Mouse (Mus musculus) adrenal gland, postnatal 14 days (tissue): ENCODE results near the gene Wfdc21. TPM values are rescaled to one million over a fixed set of nuclear protein-coding genes. Genes with fewer than 3 reads are reported as not detected.

Experiments used
- DNase-seq: peaks from one replicate; pipeline ENCODE4 v3.0.0; 2021; ENCODE audit warnings: mixed read lengths
- total RNA-seq: library from RNA; stranded (reverse); gene quantifications from 2 replicates; pipeline ENCODE4 v1.2.3, GENCODE M21; 2021

Gene Wfdc21
- total RNA-seq, 1 experiment from 2014 or later: 2.8 TPM

DNA sequence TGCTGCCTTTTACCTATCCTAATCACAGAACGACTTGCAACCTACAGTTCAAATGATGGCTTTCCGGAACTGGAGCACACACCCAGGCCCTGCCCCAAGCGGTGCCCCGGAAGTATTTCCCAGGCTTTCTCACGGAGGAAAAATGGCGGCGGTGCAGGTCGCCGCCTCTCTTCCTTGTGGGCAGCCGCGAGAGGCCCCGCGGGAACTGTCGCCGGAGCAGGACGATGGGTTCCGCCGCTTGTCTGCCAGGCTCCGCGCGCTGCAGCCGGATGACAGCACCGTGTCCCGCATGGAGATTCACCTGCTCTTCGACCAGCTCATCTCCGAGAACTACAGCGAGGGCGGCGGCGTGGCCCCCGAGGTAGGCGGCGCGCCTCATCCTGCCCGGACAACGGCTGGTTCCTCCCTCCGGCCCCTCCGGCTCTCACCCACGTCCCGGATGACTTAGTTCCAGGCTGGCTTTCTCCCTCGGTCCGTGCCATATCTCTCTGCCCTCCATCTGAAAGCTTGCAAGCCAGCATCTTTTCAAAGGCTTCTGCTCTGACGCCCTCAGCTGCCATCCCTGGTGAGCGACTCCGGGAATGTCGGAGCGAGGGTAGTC lies 6.9 kb downstream of the Wfdc21 start, which contains the start of gene Heatr6:
Gene Heatr6 (plus strand): TSS at position 116 of the 601 bp plus-strand sequence.
- DNase-seq: peak; percentile 97

DNA sequence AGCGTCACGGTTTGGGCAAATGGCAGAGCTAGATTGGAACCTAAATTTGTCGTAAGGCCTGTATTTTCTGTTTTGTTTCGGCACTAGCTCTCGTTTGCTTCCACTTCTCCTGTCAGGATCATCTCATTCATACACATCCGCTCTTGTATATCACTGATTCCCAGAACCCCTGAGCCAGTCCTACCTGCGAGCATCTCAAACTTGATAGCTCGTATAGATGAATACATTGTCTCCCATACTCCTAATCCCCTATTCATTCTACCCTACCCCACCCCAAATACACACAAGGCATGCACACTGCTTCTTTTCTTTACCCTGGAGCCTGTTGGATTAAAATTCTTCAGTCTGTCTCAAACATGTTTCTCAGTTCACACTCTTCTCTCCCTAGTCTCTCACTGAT lies 7.5 kb downstream of the Wfdc21 start:
- no peak for DNase-seq

- no peak for DNase-seq
Measured at GRCm38 (mm10) chr11:83767306-83767705, 20.6 kb downstream of the Wfdc21 start.

- no peak for DNase-seq
Measured at GRCm38 (mm10) chr11:83768976-83769375, 22.2 kb downstream of the Wfdc21 start.

DNA sequence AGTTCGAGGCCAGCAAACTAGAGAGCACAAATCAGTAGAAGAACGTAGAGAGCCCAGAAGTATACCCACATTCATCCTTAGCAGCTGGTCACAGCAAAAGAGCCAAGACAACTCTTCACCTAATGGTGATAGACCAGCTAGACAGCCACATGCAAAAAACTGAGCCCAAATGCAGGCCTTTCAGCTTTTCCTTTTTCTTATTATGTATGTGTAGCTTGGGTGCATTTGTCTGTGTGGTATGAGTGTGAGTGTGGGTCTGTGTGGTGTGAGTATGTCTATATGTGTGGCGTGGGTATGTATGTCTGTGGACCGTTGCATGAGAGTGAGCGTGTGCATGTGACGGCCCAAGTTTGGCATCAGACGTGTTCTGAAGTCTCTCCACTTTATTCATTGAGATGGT lies 24.3 kb downstream of the Wfdc21 start:
- DNase-seq: no peak

- no peak for DNase-seq
Measured at GRCm38 (mm10) chr11:83772341-83772740, 25.6 kb downstream of the Wfdc21 start.

- no peak for DNase-seq
Measured at GRCm38 (mm10) chr11:83773691-83774090, 27.0 kb downstream of the Wfdc21 start.

DNA sequence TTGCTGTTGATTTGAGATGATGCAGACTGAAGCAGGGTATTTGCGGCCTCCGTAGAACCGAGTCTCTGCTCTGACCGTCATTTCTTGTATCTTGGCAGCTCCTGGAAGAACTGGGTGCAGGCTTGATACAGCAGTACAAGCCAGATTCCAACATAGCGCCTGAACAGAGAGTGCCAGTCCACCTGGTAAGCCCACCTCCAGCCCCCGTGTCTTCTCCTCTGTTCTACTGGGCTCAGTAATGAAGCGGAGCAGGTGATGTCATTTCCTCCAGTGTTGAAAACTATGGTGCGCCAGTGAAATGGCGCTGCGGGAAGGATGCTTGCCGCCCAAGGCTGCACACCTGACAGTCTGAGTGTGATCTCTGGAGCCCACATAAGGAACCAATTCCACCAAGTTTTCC lies 27.6 kb downstream of the Wfdc21 start:
- no peak for DNase-seq

DNA sequence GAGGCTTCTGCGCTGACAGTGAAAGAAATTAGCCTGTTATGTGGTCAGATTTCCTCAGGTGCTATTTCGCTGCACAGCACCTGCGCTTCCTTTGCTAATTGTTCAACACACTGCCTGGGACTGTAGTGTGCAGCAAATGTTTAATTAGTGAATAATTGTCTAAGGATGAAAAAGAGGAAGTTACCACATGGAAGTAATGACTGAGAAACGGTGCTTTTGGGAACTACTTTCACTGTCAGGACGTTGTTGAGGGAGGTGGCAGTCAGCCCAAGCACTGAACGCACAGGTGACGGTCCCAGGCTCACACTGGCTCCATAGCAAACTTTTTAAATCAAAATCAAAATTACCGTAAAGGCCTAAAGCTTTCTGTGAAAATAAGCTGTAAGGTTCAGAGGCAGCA lies 30.1 kb downstream of the Wfdc21 start:
- DNase-seq: no peak

DNA sequence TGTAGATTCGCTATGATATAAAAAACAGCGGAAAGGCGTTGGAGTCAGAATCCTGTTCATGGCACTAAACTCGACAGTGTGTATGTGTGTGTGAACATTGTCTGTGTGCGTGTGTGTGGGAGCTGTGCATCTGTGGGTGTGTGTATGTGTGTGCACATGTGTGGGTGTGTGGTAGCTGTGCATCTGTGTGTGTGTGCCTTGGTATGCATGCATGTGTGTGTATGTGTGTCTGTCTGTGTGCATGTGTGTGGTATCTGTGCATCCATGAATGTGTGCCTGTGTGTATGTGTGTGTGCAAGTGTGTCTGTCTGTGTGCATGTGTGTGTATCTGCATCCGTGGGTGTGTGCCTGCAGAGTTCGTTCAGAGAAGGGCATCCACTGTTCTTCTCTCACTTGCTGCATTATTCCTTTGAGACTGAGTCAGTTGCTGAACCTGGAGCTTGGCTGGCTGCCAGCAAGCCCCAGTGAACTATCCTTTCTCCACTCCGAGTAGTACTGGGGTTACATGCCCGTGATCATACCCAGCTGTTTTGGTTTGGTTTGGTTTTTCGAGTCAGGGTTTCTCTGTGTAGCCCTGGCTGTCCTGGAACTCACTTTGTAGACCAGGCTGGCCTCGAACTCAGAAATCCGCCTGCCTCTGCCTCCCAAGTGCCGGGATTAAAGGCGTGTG lies 37.3 kb downstream of the Wfdc21 start:
- DNase-seq: no peak

- DNase-seq: no peak
Measured at GRCm38 (mm10) chr11:83784661-83785060, 37.9 kb downstream of the Wfdc21 start.

DNA sequence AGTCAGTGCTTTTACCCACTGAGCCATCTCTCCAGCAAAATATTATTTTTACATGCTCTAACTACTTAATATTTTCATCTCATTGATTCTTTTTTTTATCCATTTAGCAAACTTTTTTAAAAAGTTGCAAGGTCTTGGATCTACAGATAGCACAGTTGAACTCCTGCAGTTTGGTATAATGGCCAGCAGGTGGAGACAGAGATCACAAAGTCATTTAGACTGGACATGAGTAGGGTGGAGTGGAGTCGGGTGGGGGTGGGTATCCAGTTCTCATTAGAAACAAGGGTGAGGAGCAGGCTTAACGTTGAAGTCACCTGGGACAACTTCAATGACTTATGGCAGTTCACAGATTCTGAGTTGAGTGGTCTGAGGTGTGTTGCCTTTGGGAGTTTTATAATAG lies 38.6 kb downstream of the Wfdc21 start:
- DNase-seq: peak; percentile 71

- DNase-seq: peak; percentile 34
Measured at GRCm38 (mm10) chr11:83786835-83787234, 40.1 kb downstream of the Wfdc21 start.

GRCm38 (mm10) chr11:83787401-83788021 lies 40.8 kb downstream of the Wfdc21 start:
- no peak for DNase-seq

- no peak for DNase-seq
Measured at GRCm38 (mm10) chr11:83788331-83788730, 41.6 kb downstream of the Wfdc21 start.

GRCm38 (mm10) chr11:83789259-83789658 lies 42.5 kb downstream of the Wfdc21 start:
- peak; percentile 85 for DNase-seq

GRCm38 (mm10) chr11:83791133-83791532 lies 44.4 kb downstream of the Wfdc21 start:
- DNase-seq: no peak

DNA sequence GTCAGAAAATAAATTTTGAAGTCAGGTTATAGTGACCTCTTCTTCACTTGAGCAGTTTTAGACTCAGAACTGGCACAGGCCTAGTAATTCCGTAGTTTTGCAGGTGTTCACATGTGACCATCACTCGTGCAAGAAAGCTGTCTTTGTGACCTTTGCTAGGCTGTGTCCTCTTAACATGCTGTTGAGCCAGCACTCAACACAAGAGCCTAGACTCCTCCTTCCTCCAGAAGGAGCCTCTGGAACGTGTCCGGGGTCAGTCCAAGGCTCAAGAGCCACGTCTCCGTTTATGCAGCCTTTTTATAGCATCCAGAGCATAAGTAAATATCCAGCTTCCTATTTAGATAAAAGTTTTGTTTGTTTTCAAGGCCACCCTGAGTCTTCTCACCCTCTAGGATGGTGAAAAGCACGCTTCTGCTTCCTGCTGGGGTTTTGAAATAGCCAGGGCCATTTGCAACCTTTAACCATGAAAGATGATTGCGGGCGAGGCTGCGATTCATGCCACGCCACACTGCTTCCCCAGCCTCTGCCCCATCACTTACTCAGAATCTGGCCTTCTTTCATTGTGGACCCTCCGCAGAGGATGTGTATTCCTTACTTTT lies 45.7 kb downstream of the Wfdc21 start:
- DNase-seq: no peak

DNA sequence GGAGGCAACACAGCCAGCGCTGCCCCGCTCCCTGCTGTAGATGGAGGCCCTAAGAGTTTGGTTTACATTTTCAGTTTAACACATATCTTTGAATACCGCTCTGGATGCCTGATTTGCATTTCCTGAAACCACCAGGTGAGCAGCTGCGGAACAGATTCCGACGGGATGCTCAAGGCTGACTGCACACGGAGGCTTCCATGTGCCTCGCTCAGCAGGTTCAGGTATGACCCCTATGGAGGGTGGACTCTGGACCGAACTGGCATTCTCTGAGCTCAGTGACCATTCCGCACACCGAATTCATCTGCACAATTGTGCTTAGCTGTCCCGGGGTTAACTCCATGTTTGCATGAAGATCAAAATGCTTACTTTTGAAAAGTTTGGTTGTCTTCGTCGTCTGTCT lies 46.5 kb downstream of the Wfdc21 start:
- DNase-seq: no peak

- no peak for DNase-seq
Measured at GRCm38 (mm10) chr11:83796112-83796511, 49.4 kb downstream of the Wfdc21 start.

- DNase-seq: no peak
Measured at GRCm38 (mm10) chr11:83796980-83797608, 50.4 kb downstream of the Wfdc21 start.

DNA sequence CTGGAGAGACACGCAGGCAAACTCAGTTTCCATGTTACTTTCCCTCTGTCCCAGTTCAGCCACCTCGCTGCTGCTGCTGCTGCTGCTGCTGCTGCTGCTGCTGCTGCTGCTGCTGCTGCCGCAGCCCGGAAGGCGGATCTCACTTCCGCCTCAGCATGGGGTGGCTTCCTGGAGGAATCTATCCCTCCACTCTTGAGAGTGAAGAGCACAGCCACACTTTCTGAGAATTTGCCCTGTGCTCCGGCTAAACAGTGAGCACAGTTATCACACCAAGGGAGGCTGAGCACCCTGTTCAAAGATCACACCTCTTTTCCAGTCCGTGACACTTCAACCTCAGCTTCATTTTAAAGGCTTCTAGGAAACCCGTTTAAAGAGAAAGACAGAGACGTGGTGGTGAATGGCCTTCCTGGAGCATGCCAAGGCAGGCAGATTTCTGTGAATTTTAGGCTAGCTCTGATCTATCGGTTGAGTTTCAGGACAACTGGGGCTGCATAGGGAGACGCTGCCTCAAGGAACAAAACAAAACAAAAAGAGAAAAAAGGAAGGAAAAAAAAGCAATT lies 53.2 kb downstream of the Wfdc21 start:
- DNase-seq: no peak
